Mouse (Mus musculus) splenic B cell, adult 2 months (primary cell): ENCODE results near the gene Arl14.

Experiments used
- DNase-seq: peaks from one replicate; pipeline ENCODE4 v3.0.0-alpha.2; 2011; ENCODE audit warnings: low read depth, low spot score
- H3K27me3 ChIP-seq: 2 replicates; pipeline ENCODE4 v1.6.1; 2012; ENCODE audit warnings: mild to moderate bottlenecking, low read length, moderate library complexity, mixed read lengths; ENCODE audit not compliant: control insufficient read depth, poor library complexity, insufficient read depth, severe bottlenecking
- H3K36me3 ChIP-seq: 2 replicates; pipeline ENCODE4 v1.6.1; 2012; ENCODE audit warnings: mild to moderate bottlenecking, low read length, moderate library complexity, mixed read lengths; ENCODE audit not compliant: control insufficient read depth, poor library complexity, insufficient read depth, severe bottlenecking

The Arl14 gene

DNA sequence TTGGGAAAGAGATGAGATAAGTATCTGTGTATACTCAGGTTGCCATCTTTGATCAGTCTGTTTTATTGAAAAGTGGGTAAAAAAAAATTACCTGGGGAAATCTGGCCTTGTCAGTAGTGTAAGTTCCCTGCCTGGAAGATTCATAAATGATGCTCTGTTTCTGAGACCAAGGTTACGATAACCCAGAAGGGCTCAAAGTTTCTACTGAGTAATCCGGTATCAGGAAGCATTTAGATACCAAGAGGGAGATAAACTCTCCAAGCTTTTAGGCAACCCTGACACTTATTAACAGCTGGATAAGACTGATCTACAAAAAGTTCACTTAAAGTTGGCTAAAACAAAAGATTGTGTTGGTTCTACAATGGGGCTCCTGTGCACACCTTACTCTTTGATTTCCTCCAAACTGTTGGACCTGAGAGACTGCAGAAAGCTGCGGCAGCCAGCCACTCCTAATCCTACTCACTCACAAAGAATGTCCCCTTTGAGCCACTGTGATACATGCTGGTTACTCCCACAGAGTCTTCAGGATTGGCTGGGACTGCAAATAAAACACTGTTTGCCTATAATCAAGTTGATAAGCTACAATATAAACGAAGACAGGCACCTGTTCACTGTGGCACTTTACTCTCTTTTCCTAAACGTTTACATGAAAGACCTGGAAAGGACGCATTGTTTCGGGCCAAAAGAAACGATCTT is at the start of gene Arl14:
TSS of gene Arl14 (plus strand) at position 614 of the 696 bp plus-strand sequence.
- no peak for DNase-seq
- no peaks in the 10 kb centered on the region for H3K27me3 ChIP-seq
- H3K36me3 ChIP-seq, result no peaks in the 10 kb centered on the region

DNA sequence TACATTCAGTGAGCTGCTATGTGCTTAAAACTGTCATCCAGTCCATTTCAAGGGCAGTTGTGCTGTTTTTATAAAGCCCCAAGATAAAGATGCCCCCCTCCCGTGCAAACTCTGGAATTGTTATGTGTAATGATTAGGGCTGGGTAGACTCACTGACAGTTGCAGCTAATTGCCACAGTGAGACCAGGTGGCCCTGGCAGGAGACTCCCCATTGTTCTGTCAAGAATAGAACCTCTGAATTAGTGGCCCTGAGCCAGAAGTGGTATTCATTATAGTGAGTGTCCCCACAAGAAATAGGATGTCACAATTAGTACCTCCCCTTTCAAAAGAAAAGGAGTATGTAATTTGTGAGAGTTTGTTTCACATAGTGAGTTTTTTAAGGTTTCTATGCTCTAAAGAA is 47.0 kb upstream of the Arl14 start:
- no peak for DNase-seq
- no peaks in the 10 kb centered on the region for H3K36me3 ChIP-seq
- H3K27me3 ChIP-seq, result no peaks in the 10 kb centered on the region

DNA sequence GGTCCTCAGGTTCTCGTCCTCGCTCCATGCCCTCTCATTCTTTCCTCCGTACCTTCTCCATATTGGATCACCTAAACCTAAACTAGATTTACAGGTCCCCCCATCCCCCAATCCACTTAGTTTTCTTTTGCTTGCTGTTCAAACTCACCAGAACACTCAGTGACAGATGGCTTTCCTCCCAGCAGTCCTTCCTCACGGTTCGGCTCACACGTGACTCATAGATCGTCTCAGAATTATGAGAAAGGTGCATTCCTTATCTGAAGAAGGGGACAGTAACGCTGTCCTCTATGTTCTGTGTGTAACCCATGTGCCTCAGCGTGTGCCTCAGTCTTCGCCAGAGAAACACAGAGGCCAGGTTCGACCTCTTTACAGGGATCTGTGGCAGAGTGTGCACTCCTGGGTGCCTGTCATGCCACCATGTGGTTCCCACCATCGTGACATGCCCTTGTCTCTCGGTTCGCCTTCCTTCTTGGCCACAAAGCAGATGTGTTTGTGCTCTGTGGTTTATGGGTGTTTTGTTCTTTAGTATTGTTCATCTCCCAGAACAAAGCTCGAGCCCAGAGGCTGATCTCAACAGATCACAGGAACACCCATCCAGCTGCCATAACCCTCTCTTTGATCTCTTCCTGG is 44.9 kb upstream of the Arl14 start:
- DNase-seq, result no peak
- no peaks in the 10 kb centered on the region for H3K27me3 ChIP-seq
- H3K36me3 ChIP-seq, result no peaks in the 10 kb centered on the region

DNA sequence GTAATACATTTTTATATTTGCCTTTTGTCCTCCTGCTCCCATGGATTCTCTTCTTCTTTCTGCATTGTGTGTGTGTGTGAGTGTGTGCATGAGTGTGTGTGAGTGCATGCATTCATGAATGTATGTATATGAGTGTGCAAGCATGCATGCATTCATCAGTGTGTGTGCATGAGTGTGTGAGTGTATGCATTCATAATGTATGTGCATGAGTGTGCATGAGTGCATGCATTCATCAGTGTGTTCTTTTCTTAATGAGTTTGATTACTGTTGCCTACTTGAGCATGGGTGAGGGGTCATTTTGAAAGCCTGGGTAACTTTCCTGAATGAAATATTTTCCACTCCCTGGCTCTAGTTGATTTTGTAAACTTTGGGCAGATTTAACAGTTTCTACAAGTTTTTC is 44.3 kb upstream of the Arl14 start:
- H3K36me3 ChIP-seq, result no peaks in the 10 kb centered on the region
- H3K27me3 ChIP-seq, result no peaks in the 10 kb centered on the region
- no peak for DNase-seq

DNA sequence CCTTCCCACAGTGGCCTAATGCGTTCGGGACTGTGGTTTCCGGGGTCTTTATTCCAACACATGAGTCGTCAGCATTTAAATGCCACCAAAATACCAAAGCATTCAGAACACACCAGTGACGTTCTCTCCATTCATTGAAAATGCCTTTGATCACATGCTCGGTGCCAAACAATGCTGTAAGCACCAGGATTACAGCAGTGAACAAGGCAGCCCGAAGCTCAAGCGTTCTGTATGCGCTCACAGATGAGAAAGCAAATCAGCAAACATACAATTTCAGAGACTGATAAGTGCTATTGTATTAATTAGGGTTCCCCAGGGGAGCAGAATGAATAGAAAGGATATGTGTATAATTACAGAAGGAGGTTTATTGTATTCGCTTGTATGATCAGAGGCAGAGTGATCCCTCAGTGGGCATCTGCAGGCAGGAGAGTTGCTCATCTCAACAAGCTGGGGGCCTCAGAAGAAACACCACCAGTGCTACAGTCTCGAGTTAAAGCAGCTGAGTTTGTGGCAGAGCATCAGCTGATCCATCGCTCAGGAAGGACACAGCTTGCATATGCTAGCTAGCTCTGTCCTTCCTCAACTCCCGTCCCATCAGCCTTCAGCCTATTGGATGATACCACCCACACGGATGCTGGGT is 43.7 kb upstream of the Arl14 start:
- no peak for DNase-seq
- H3K27me3 ChIP-seq, result no peaks in the 10 kb centered on the region
- H3K36me3 ChIP-seq, result no peaks in the 10 kb centered on the region

DNA sequence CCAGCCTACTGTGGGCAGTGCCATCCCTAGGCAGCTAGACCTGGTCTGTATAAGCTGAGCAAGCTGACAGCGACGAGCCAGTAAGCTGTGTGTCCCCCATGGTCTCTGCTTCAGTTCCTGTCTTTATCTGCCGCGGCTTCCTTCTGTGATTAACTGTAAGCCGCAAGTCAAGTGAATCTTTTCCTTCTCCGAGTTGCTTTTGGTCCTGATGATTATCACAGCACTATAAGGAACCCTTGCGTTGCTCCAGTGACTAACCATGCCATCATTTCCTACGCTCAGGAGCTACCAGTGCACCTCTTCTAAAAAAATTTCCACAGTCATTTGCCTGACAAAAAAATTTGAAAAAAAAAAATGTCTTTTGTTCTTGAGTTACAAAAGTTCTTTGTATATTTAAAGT is 40.7 kb upstream of the Arl14 start:
- DNase-seq, result no peak
- Histone ChIP-seq H3K36me3 (no peaks in the 10 kb centered on the region), H3K27me3 (no peaks in the 10 kb centered on the region)

DNA sequence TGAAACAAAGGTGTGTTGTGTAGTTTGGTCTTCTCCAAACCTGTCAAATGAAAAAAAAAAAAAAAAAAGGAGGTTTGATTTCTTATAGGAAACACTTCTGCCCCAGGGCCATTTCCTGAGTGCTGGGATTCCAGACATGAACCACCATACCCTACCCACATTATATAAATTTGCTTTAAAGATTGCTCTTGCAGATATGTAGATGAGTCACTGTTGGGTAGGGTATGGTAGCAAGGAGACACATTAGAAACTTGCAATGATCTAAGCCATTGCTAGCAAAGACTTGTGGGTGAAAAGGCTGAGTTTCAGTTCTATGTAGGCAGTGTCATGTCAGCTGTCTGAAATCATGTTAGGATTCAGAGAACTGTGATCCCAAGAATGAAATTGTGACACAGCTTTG is 40.0 kb upstream of the Arl14 start:
- no peak for DNase-seq

DNA sequence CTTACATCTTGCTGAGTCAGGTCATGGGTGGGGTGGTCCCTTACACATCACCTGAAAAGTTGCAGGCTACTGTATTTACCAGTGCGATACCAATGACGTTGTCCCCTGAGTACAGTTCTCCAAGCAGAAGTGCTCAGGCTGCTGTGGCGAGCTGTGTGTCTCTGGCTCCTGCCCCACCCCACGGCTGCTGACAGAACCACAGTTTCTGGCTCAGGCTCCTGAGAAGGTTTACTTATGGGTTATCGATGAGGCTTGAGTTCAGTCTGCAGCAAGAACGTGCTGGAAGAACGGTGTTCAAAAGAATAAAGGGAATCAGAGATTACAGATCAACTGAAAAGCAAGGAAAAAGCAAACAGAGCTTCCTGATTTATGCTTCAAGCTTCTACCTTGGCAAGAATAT is 37.0 kb upstream of the Arl14 start:
- Histone ChIP-seq H3K36me3 (no peaks in the 10 kb centered on the region), H3K27me3 (no peaks in the 10 kb centered on the region)
- DNase-seq, result peak; percentile 14

More for the DNA sequence above, 40.0 kb upstream of the Arl14 start:
- Histone ChIP-seq H3K36me3 (no peaks in the 10 kb centered on the region), H3K27me3 (no peaks in the 10 kb centered on the region)

DNA sequence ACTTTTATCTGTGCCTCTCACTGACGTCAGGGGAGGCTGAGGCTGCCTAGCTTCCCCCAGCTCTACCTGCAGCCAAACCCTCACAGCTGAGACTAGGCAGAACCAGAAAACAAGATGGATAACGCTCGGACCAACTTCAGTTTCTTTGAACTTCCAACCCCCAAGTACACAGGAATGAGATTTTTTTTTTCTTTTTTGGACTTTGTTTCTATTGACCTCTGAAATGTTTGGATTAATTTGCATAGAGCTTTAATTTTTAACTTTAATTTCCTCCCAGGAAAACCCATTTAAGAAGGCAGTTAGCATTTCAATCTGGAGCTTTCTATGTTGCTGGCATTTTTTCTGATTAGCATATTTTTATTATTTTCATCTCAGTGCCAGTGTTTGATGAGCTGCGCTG is 36.2 kb upstream of the Arl14 start:
- no peak for DNase-seq
- no peaks in the 10 kb centered on the region for H3K36me3 ChIP-seq
- H3K27me3 ChIP-seq, result no peaks in the 10 kb centered on the region

DNA sequence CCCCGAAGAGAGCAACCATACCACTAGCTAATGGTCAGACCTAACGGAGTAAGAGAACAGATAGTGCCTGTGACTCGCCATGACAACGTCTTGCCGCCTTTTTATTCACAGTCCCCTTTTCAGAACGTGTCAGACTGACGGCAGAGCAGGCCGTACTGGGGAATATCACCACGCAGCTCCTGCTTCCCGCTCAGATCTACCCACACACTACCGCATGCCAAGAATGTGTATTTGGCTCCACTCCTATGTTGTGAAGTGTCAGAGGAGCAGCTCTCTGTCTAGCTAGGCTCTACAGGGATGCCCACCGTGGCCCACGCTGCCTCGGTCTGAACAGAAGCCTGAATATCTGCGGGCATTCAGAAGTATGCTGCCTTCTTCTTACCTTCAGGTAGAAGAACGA is 35.6 kb upstream of the Arl14 start:
- H3K36me3 ChIP-seq, result no peaks in the 10 kb centered on the region
- no peaks in the 10 kb centered on the region for H3K27me3 ChIP-seq
- DNase-seq, result no peak

DNA sequence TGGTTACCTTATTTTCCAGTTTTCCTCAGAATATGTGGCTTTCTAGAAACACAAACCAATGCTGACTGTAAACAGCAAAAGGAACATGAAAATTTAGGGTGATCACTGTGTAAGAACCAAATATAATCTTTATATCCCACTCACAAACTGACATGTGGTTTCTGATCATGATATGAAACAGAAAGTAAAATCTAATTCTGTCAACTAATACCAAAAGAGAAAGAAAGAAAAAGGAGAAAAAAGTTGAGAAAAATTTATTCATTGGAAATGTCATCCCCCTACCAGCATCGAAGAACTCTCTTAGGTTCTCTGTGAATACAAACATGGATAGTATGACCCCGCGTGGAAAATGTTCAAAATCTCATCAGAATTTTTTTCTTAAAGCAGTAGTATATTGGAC is 29.2 kb upstream of the Arl14 start:
- Histone ChIP-seq H3K27me3 (no peaks in the 10 kb centered on the region), H3K36me3 (no peaks in the 10 kb centered on the region)
- no peak for DNase-seq

DNA sequence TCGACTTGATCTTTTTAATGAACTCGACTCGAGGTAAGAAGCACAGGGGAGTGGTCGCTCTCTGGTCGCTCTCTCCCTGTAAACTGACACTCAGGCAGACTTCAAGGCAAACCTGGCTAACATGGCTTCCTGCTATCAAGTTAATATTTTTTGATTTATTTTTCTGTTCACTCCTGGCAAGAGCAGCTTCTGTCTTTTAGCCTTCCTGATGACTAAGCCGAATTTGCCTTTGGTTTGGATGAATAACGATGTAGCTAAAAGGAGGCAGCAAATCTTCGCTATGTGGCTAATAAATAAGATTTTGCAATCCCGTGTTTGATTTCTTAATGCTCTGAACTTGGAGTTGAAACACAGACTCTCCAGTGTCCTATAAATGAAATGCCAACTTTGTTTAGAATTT is 27.7 kb upstream of the Arl14 start:
- no peak for DNase-seq
- Histone ChIP-seq H3K27me3 (no peaks in the 10 kb centered on the region), H3K36me3 (no peaks in the 10 kb centered on the region)

DNA sequence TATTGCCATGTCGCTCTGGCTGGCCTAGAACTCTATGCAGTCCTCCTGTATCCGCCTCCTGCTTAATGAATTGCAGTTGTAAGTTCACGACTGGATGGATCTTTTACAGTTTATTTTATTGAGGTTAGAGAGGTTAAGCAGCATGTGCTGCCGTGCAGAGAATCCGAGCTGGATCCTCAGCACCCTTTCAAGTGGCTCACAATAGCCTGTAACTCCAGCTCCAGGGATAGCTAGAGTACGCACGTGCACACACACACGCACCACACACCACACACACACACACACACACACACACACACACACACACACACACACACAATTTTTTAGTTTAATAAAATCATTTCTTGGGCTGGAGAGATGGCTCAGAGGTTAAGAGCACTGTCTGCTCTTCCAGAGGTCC is 27.0 kb upstream of the Arl14 start:
- no peak for DNase-seq
- no peaks in the 10 kb centered on the region for H3K27me3 ChIP-seq
- no peaks in the 10 kb centered on the region for H3K36me3 ChIP-seq

DNA sequence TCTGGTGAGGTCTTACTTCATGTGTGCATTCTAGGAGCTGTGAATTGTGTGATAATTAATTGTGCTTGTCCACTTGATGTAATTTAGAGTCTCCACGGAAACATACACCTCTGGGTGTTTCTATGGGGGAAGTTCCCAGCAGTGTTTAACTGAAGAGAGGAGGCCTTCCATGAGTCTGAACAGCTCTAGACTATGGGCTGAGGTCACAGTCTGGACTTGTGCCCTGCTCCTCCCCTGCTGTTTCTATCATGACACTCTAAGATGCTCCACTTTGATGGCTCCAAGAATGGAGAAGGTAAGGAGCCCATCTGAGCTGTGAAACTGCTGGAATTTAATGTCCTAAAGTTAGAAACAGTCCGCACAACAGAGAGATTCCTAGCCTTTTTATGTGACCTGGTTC is 24.1 kb upstream of the Arl14 start:
- no peaks in the 10 kb centered on the region for H3K36me3 ChIP-seq
- DNase-seq, result no peak

DNA sequence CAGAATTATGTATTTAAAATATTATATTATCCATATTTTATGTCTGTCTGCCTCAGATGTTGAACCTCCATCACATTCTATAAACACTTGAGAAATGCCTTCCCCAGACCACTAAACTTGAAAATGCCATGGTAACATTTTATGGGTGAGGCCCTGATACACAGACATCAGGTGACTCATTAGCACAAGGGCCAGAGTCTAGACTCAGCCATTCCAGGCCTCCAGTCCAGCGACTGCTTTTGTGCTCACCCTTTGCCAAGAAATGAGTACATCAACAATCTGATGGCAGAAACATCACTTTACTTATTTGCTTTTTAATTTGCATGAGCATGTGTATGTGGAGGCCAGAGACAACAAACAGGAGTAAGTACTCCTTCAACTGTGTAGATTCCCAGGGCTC is 22.0 kb upstream of the Arl14 start:
- no peaks in the 10 kb centered on the region for H3K27me3 ChIP-seq
- DNase-seq, result no peak
- H3K36me3 ChIP-seq, result no peaks in the 10 kb centered on the region

More for the DNA sequence above, 24.1 kb upstream of the Arl14 start:
- H3K27me3 ChIP-seq, result no peaks in the 10 kb centered on the region
